Mouse (Mus musculus) ES-E14 (cell line): ENCODE measurements around the gene Pcdh7.

Experiments used
- HCFC1 ChIP-seq: IDR thresholded peaks from 2 replicates; pipeline ENCODE4 v1.6.1; 2012; ENCODE audit warnings: low read length, inconsistent platforms, borderline replicate concordance; ENCODE audit not compliant: insufficient read depth
- ZC3H11A ChIP-seq: IDR thresholded peaks from 2 replicates; pipeline ENCODE4 v1.6.1; 2012; ENCODE audit warnings: low read depth, mild to moderate bottlenecking, inconsistent platforms, low read length, borderline replicate concordance
- ZNF384 ChIP-seq: IDR thresholded peaks from 2 replicates; pipeline ENCODE4 v1.6.1; 2012; ENCODE audit warnings: low read depth, low read length, inconsistent platforms

DNA sequence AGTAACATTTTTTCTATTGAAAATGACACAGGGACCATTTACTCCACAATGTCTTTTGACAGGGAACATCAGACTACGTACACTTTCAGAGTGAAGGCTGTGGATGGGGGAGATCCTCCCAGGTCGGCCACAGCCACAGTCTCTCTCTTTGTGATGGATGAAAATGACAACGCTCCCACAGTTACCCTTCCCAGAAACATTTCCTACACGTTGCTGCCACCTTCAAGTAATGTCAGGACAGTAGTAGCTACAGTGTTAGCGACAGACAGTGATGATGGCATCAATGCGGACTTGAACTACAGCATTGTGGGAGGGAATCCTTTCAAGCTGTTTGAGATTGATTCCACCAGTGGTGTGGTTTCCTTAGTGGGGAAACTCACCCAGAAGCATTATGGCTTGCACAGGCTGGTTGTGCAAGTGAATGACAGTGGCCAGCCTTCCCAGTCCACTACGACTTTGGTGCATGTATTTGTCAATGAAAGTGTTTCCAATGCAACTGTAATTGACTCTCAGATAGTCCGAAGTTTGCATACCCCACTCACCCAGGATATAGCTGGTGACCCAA lies 3.5 kb downstream of the Pcdh7 start:
- TF ChIP-seq ZNF384 (no peak), HCFC1 (no peak), ZC3H11A (no peak)
